Mouse (Mus musculus) v-Abl transformed pro-B cells (cell line): Measurements from ENCODE around the gene Gm4884.
"Not testable (repeated sequence)": the region's sequence is repeated elsewhere in the genome, so short reads cannot be mapped to it uniquely, and the experiment has no call there.

ENCODE experiments used
- in situ Hi-C, 2 experiments: fragments of 400-800 bp; cut with MboI; formaldehyde crosslinking; loops; one replicate each; pipeline ENCODE4 v1.15.1; 2025; ENCODE audit not compliant: unreplicated experiment in 2 of 2

Gm4884 gene

GRCm38 (mm10) chr7:41032419-41032818, at the start of gene Gm4884:
Gene Gm4884 (plus strand): TSS chr7:41032719.
- in situ Hi-C loops: not testable (repeated sequence)

- in situ Hi-C loops: no loop called here
These were observed 45.3 kb upstream of the Gm4884 start, which contains the start of gene 4930433I11Rik for GRCm38 (mm10) chr7:40987243-40987642. Gene 4930433I11Rik (plus strand): TSS chr7:40987543.

GRCm38 (mm10) chr7:41044058-41044457, 11.5 kb downstream of the Gm4884 start:
- in situ Hi-C loops: not testable (repeated sequence)
